Mouse (Mus musculus): Measurements from ENCODE around the gene Serpine2.

Serpine2 gene

GRCm38 (mm10) chr1:79757161-79757560, 103.8 kb downstream of the Serpine2 start:
- ATAC-seq (ENCODE audit: low TSS enrichment), result no peak

- ATAC-seq (ENCODE audit: low TSS enrichment), result no peak
Observed at GRCm38 (mm10) chr1:79756417-79756816, 104.6 kb downstream of the Serpine2 start.

DNA sequence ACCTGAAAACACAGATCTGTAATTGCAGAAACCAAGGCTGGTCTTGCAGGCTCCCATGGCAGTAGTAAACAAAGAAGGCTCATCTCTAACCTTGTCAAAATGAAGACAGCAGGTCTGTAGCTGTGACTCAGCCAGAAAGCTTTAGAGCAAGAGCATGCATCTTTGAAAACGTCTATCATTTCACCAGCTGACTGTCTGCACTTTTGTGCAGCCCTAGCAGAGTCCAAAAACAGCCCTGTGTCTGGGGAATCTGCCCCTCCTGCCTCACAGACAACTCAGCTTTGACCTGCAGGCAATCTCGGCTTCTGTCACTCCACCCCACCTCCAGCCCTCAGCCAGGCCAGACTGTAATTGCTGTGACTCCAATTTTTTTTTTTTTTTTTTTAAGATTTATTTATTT, 105.6 kb downstream of the Serpine2 start:
- no peak for ATAC-seq (ENCODE audit: low TSS enrichment)

GRCm38 (mm10) chr1:79754936-79755335, 106.0 kb downstream of the Serpine2 start:
- ATAC-seq (ENCODE audit: low TSS enrichment), result no peak

DNA sequence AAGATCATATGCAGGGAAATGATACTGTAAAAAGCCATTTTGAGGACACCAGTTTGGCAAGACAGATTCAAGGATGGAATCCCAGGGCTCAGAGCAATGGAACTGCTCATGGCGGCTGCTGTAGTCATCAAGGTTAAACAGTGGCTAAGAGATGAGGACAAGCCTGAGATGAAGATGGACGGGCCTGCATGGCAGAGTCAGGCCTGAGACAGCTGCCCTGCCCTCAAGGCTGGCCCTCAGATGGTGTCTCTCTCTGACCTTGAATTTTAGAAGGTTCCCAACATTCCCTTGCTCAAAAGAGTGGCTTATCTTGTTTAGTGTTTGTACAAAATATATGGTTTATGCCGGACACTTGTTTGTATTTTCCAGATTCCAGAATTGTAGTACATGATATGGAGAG, 107.5 kb downstream of the Serpine2 start:
- ATAC-seq (ENCODE audit: low TSS enrichment), result no peak

GRCm38 (mm10) chr1:79752714-79753340, 108.2 kb downstream of the Serpine2 start:
- ATAC-seq (ENCODE audit: low TSS enrichment), result no peak

DNA sequence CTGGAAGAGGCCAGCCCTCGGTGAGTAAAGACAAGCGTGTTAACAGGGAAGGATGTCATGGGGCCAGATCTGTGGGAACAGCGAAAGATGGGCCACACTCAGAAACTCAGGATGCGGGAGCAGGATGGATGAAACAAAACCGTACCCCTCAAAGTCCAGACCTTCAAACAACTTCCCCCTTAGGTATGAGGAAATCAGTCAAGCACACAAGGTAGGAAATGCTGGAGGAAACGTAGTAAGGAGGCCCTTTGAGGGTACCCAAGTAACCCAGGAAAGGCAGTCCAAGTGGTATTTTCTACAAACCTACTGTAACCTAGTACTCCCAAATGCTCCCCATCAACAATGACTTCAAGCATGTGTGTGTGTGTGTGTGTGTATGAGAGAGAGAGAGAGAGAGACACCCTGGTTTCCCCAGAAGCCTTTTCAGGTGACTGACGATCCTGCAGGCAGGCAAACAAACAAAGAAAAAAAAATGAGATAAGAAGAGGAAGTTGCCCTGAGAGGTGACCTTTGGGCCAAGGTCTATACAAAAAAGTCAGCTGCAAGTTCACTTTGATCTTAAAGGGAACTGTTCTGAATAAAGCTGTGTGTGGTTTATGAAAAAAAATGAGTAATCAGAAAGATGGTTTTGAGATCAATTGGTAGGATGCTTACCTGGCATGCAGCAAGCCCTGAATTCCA, 108.8 kb downstream of the Serpine2 start:
- ATAC-seq (ENCODE audit: low TSS enrichment), result no peak

DNA sequence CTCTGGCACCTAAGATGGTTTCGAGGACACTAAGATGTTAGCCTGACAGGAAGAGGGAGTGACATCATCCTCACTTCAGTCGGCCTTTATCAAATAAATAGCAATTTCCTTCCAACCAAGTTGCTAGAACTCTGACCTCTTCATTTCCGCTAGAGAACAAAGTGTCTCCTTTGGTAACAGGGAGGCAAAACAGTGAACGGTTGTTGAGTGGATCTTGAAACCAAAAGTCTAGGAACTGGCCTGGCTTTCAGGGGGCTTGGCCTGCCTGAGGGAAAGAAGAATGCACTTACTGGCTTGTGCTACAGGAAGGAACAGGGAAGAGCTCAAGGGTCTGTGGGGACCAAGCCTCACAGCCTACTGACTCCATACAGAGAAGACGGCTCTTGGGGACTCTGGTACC, 109.8 kb downstream of the Serpine2 start:
- ATAC-seq (ENCODE audit: low TSS enrichment), result no peak

DNA sequence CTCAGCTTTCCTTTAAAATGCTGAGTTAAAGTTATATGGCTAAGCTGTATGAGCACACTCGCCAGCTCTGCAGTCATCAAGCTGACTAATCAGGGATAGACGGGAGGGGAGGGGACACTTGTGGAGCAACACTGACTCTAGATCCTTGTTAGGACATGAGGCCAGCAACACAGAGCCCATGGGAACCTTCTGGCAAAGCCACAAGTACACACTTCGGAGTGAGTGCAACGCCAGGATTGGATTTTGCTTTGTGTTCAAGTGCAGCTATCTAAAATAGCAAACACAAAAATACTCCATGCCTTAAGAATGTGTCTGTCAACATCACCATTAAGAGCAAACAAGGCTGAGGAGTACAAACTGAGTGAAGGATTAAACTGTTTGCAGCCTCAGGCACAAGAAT, 114.9 kb downstream of the Serpine2 start:
- no peak for ATAC-seq (ENCODE audit: low TSS enrichment)

Data from frontal cortex, adult (tissue).